Mouse (Mus musculus) fibroblast of lung, adult 2 months (primary cell): ENCODE data around the gene Islr2.
"Not testable (repeated sequence)": the region's sequence is repeated elsewhere in the genome, so short reads cannot be mapped to it uniquely, and the experiment has no call there.

Source experiments
- DNase-seq: peaks from one replicate; pipeline ENCODE4 v3.0.0-alpha.2; 2011; ENCODE audit warnings: low read depth

The Islr2 gene

GRCm38 (mm10) chr9:58203516-58204447 lies at the start of gene Islr2, which contains the start of gene Islr:
Islr2 (minus strand) TSS chr9:58204319.
Islr (minus strand) TSS chr9:58204306.
- no peak for DNase-seq

- DNase-seq = not testable (repeated sequence)
Observed at GRCm38 (mm10) chr9:58253805-58254122, 49.6 kb upstream of the Islr2 start.

- DNase-seq = peak; percentile 94
Observed at GRCm38 (mm10) chr9:58253033-58253804, 49.1 kb upstream of the Islr2 start, which contains the start of gene Stoml1. Stoml1 (plus strand) TSS chr9:58253164.

- not testable (repeated sequence) for DNase-seq
Observed at GRCm38 (mm10) chr9:58250730-58251129, 46.6 kb upstream of the Islr2 start.

- no peak for DNase-seq
Observed at GRCm38 (mm10) chr9:58250322-58250721, 46.2 kb upstream of the Islr2 start.

- no peak for DNase-seq
Observed at GRCm38 (mm10) chr9:58249592-58250192, 45.6 kb upstream of the Islr2 start, which contains the start of gene Pml. Pml (minus strand) TSS chr9:58249786.

- DNase-seq = no peak
Observed at GRCm38 (mm10) chr9:58248746-58249413, 44.8 kb upstream of the Islr2 start.

GRCm38 (mm10) chr9:58247064-58247759 lies 43.1 kb upstream of the Islr2 start:
- peak; percentile 73 for DNase-seq

- no peak for DNase-seq
Observed at GRCm38 (mm10) chr9:58246083-58246591, 42.0 kb upstream of the Islr2 start.

- no peak for DNase-seq
Observed at GRCm38 (mm10) chr9:58243696-58244095, 39.6 kb upstream of the Islr2 start.

- no peak for DNase-seq
Observed at GRCm38 (mm10) chr9:58242696-58243095, 38.6 kb upstream of the Islr2 start.

- DNase-seq = no peak
Observed at GRCm38 (mm10) chr9:58241780-58242485, 37.8 kb upstream of the Islr2 start.

GRCm38 (mm10) chr9:58234502-58235015 lies 30.4 kb upstream of the Islr2 start:
- DNase-seq = no peak

GRCm38 (mm10) chr9:58232374-58232773 lies 28.3 kb upstream of the Islr2 start:
- DNase-seq = no peak

GRCm38 (mm10) chr9:58231746-58232145 lies 27.6 kb upstream of the Islr2 start:
- no peak for DNase-seq

GRCm38 (mm10) chr9:58228777-58229466 lies 24.8 kb upstream of the Islr2 start:
- DNase-seq = no peak

GRCm38 (mm10) chr9:58225915-58226913 lies 22.1 kb upstream of the Islr2 start:
- DNase-seq = no peak

GRCm38 (mm10) chr9:58224356-58224755 lies 20.2 kb upstream of the Islr2 start:
- no peak for DNase-seq
